Mouse (Mus musculus) thymus, postnatal 14 days (tissue): ENCODE measurements around the gene Klhl26.

Experiments used
- DNase-seq: peaks from one replicate; pipeline ENCODE4 v3.0.0; 2021

The Klhl26 gene

DNA sequence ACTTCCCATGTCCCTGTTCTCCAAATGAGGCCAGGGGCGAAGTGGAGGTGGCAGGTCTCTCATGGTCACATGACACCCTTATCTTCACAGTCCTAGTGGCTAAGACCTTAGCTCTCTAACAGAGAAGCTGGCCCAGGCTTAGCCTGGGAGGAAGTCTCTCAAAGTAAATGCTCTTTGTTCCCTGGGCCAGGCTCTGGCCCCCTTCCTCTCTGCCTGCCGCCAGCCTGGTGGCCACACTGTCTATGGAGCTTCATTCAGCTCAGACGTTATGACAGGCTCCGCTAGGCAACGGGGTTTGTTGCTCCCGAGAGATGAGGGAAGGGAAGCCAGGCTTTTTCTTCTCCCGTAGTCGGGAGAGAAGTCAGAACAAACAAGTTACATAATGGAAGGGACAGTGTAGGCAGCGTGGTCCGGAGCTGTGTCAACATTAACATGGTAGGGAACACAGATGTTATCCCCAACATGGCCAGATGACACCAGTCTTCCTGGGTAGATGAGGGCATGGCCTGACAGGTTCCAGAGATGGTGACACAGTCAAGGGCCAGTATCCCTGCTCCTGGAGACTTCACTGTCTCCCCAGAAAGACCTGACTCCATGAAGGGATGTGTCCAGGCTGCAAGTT is 7.4 kb downstream of the Klhl26 start:
- DNase-seq, result no peak

DNA sequence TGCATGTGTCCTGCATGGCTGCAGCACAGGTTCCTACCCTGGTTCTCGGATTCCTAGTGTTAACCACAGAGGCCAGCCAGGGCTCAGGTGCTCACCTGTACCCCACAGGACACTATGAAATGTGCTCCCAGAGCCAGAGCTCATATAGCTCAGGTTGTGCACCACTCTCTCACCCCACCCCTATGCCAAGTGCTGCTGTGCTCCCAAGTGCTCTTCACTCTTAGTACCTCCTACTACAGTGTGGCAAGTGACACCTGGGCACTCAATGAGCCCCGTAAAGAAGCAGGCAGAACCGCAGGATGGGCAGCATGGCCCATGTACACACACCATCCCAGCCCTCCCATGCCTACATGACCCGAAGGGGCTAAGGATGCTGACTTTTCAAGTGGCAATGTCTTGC is 8.0 kb downstream of the Klhl26 start:
- no peak for DNase-seq

DNA sequence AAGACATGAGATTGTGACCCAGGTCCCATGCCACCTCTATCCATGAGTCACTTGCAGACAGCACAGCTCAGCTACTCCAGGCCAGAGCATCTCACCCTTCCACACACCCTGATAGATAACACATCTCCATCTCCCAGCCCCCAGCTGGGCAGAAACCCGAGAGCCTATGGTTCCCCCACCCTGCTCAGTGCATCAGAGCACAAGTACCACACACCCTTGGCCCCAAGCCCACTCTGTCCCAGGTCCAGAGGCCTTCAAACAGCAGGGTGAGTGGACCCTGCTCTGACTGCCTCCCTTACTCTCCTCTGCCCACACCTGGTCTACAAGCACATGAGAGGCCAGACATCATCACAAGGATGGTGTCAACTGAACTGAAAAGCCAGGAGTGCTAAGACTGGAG is 8.9 kb downstream of the Klhl26 start:
- DNase-seq, result no peak

- no peak for DNase-seq
Measured at GRCm38 (mm10) chr8:70467229-70467725, 9.5 kb downstream of the Klhl26 start.

GRCm38 (mm10) chr8:70466771-70467170 is 10.0 kb downstream of the Klhl26 start:
- DNase-seq, result no peak

- no peak for DNase-seq
Measured at GRCm38 (mm10) chr8:70466305-70466704, 10.5 kb downstream of the Klhl26 start.

DNA sequence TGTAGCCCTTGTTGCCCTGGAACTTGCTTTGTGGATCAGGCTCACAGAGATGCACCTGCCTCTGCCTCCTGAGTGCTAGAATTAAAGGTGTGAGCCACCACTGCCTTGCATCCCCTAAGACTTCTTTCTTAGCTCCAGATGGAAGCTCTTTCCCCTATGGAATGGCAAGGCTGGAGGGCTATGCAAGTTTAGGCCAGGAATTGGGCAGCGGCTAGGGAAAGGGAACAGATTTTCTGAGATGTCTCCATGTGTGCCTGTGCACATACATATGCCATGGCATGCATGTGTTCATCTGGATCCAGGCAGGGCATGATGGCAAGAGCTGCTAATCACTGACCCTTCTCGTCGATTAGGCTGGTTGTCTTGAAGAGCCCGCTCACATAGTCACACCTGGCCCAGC is 11.1 kb downstream of the Klhl26 start:
- no peak for DNase-seq

GRCm38 (mm10) chr8:70464162-70464561 is 12.6 kb downstream of the Klhl26 start:
- no peak for DNase-seq

DNA sequence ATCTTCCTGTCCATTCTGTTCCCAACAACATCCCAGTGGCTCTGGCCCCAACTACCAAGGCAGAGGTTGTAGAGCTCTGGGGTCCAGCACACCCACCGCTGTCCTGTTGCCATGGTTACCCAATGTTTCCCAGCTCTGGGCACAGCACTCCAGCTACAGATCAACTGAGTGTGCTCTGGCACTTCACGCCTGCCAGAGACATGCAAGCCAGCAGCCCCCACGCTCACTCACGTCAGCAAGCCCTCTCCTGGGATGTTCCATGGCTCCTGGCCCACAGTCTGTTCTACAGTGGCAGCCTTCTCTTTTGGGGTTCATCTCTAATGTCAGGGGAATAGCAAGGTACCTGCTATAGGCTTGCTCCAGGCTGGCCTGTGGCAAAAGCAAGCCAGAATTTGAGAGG is 13.5 kb downstream of the Klhl26 start:
- no peak for DNase-seq

DNA sequence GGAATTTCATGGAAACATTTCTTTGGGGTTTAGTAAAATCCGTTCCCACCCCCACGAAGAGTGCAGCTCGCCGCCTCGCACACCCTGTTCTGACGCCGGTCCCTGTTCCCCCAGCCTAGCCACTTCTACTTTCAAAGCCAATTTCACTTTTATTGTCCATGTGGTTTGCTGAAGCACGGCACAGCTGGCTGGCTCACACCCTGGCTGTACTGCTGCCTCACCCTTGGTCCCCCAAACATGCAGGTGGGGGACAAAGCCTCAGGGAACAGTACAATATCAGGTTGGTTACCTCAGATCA is 14.3 kb downstream of the Klhl26 start:
- no peak for DNase-seq

GRCm38 (mm10) chr8:70461765-70462515 is 14.8 kb downstream of the Klhl26 start:
- DNase-seq, result no peak

DNA sequence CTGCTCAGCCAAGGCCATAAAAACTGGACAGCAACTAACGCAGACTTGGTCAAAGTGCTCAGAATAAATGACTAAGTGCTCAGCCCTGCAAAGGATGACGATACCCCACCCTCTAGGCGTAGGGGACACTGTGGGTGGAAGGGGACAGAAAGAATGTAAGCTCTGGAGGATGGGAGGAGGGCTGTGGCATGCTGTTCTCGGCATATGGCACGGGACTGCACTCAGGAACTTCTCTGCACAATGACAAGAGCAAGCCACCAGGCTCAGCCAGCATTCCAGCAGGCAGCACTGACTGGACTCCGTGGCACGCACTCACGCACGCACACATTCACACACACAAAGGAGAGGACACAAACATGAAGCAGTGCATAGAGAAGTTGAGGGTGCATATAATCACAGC is 16.2 kb downstream of the Klhl26 start:
- DNase-seq, result no peak

- DNase-seq, result no peak
Measured at GRCm38 (mm10) chr8:70460199-70460598, 16.6 kb downstream of the Klhl26 start.

GRCm38 (mm10) chr8:70459636-70460035 is 17.1 kb downstream of the Klhl26 start:
- DNase-seq, result no peak

DNA sequence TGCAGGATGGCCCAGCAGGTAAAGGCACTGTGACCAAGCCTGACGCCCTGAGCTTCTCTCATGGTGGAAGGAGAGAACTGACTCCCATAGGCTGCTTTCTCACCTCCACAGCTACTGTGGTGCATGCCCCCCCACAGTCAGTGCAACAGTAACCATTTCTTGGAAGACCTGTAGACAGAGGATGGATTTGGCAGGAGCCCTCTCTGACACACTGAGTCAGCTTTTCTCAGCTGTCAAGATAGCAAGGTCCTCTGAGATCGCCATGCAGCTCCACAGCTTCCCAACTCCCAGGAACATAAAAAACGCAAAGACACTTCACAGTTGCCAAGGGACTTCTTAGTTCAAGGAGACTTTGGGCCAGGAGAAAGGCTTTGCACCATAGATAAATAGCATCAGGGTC is 18.3 kb downstream of the Klhl26 start:
- no peak for DNase-seq

DNA sequence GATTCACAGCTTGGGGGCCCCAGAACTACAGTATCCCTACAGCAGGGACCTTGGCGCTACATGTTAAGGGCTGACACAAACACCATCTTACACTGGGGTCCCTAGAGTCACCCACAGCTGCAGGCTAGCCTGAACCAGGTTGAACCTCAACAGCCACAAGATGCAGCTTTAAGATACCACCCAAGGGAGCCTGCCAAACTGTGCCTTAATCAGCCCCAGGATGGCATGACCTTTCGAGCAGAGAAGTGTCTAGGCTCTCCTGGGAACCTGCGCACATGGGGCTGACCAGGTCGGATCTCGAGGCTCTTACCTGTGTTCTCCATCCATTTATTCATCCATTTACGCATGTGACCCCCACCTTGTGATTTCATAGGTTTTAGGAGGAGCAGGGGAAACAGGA is 18.9 kb downstream of the Klhl26 start:
- no peak for DNase-seq

GRCm38 (mm10) chr8:70456996-70457395 is 19.8 kb downstream of the Klhl26 start:
- DNase-seq, result no peak

- no peak for DNase-seq
Measured at GRCm38 (mm10) chr8:70453852-70454251, 22.9 kb downstream of the Klhl26 start.

DNA sequence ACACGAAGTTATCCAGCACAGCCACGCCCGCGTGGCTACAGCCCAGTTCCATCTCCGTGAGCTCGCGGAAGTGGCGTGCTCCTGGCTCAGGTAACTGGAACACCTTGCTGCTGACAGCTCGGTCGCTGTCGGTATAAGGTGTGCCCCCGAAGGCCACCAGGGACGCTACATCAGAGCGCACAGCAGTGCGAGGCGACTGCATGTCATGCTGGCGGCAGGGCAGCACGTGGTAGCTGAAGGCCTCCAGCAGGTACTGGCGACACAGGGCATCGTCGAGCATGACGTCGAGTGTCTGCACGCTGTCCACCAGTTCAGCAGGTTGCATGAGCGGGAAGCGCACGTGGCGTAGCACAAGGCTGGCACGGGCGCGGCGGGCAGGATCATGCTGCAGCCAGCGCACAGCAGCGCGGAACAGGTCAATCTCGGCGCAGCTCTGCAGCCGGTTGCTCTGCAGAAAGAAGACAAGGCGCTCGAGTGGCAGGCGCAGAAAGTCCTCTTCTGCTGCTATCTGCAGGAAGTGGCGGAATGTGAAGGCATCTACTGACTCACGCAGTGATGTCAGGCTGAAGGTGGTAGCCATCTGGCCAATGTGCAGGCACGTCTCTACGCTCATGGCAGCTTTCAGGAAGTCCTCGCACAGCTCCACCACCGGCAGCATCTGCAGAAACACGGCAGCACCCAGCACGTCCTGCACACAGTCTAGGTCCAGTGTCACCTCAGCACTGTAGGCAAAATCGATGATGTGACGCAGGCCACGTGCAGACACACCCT is 24.4 kb downstream of the Klhl26 start:
- no peak for DNase-seq

GRCm38 (mm10) chr8:70447639-70448420 is 28.9 kb downstream of the Klhl26 start:
- DNase-seq, result no peak

GRCm38 (mm10) chr8:70445988-70446387 is 30.8 kb downstream of the Klhl26 start:
- DNase-seq, result no peak

DNA sequence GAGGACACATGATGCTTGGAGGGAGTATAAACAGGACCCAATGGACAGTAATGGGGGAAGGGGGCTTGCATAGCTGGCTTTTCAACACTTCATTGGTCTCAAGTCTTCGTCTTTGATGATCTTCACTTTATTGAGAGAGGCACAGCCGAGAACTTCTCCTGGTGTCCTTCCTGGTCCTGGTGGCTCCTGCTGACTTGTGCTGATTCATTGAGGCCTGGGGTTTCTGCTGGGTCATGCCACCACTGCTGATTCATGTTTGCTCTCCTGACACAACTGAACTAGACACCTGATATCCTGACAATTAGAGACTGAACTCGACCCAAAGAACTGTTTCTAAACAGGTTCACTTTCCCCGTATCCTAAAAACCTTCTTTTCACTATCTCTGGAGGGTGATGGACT is 33.4 kb downstream of the Klhl26 start:
- no peak for DNase-seq

- no peak for DNase-seq
Measured at GRCm38 (mm10) chr8:70441565-70441964, 35.2 kb downstream of the Klhl26 start.
